Mouse (Mus musculus) heart, embryonic 13.5 days (tissue): ENCODE data around the gene Rps6ka1. TPM values are rescaled to one million over a fixed set of nuclear protein-coding genes. Genes with fewer than 3 reads are reported as not detected.
"Not testable (repeated sequence)": the region's sequence is repeated elsewhere in the genome, so short reads cannot be mapped to it uniquely, and the experiment has no call there.

Experiments
- ATAC-seq: fragments of 200-750 bp; cut with Nextera tagmentation; 2 replicates; pipeline ENCODE4 v1.8.0; 2017; ENCODE audit warnings: moderate TSS enrichment; ENCODE audit not compliant: insufficient number of reproducible peaks, low FRiP score, low TSS enrichment; ENCODE audit errors: extremely low read depth
- H3K27ac ChIP-seq: fragments of 300-500 bp; sonication (generic); replicated peaks from 2 replicates; pipeline ENCODE4 v1.5.1; 2015; ENCODE audit warnings: moderate library complexity, mild to moderate bottlenecking, inconsistent platforms
- H3K27me3 ChIP-seq: fragments of 300-500 bp; sonication (generic); replicated peaks from 2 replicates; pipeline ENCODE4 v1.6.1; 2015; ENCODE audit warnings: mild to moderate bottlenecking, inconsistent platforms
- H3K36me3 ChIP-seq: fragments of 300-500 bp; sonication (generic); 2 replicates; pipeline ENCODE4 v1.6.1; 2015; ENCODE audit warnings: mild to moderate bottlenecking, inconsistent platforms
- H3K4me1 ChIP-seq: fragments of 300-500 bp; sonication (generic); 2 replicates; pipeline ENCODE4 v1.6.1; 2015; ENCODE audit warnings: inconsistent platforms
- H3K4me2 ChIP-seq: fragments of 300-500 bp; sonication (generic); 2 replicates; pipeline ENCODE4 v1.6.1; 2015; ENCODE audit warnings: inconsistent platforms, mild to moderate bottlenecking, moderate library complexity
- H3K4me3 ChIP-seq: fragments of 300-500 bp; sonication (generic); 2 replicates; pipeline ENCODE4 v1.5.1; 2015; ENCODE audit warnings: moderate library complexity, mild to moderate bottlenecking, inconsistent platforms
- H3K9ac ChIP-seq: fragments of 300-500 bp; sonication (generic); 2 replicates; pipeline ENCODE4 v1.6.1; 2015; ENCODE audit warnings: inconsistent platforms, mild to moderate bottlenecking, moderate library complexity
- H3K9me3 ChIP-seq: fragments of 300-500 bp; sonication (generic); 2 replicates; pipeline ENCODE4 v1.6.1; 2016; ENCODE audit warnings: inconsistent platforms
- WGBS: fragments of 180-500 bp; shearing (Covaris S2); methylation state at CpG from one replicate; pipeline ENCODE4 v1.1.7; 2015; ENCODE audit warnings: mixed read lengths; 5-methylcytosine and 5-hydroxymethylcytosine counted together
- polyA plus RNA-seq: library from polyadenylated mRNA; unstranded; fragments of >200 nt; fragmentation: Nextera tagmentation; extraction: Ambion mirVana; gene quantifications from 2 replicates; pipeline ENCODE4 v1.2.1, GENCODE M21; 2015

Rps6ka1 gene
- polyA plus RNA-seq, 1 experiment from 2014 or later, result 18.9 TPM

- Histone ChIP-seq H3K27me3 (no peaks in the 10 kb centered on the region), H3K9me3 (no peaks in the 10 kb centered on the region), H3K27ac (no peak overlapping the region), H3K4me2 (no peak overlapping the region), H3K9ac (no peak overlapping the region), H3K4me1 (no peaks in the 10 kb centered on the region), H3K4me3 (no peak overlapping the region), H3K36me3 (peaks cover 35% of the 10 kb centered on the region)
- WGBS, result 81% methylated on average over 4 of the region's 4 CpGs
- no peak for ATAC-seq
Observed at GRCm38 (mm10) chr4:133854621-133855020, 33.0 kb downstream of the Rps6ka1 start.

DNA sequence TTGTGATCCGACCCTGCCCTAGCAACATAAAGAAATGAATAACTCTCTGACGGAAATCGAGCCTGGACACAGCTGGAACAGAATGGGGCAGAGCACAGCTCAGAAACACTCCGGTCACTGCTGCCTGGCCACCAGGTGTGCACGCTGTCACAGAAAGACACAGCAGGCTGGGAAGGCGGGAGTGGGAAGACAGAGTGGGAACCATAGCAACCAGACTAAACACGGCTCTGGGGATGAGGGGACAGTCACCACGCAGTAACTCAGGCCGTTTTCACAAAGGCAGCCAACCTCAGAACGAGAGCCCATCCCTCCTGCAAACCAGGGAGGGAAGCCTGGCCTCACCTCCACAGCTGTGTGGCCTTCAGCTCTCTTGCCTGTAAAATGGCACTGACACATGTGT is 34.0 kb downstream of the Rps6ka1 start:
- Histone ChIP-seq H3K4me1 (no peaks in the 10 kb centered on the region), H3K36me3 (peaks cover 29% of the 10 kb centered on the region), H3K4me3 (no peak overlapping the region), H3K27ac (no peak overlapping the region), H3K9me3 (no peaks in the 10 kb centered on the region), H3K27me3 (no peaks in the 10 kb centered on the region), H3K4me2 (no peak overlapping the region), H3K9ac (no peak overlapping the region)
- WGBS, result 54% methylated on average over 10 of the region's 10 CpGs
- ATAC-seq, result no peak

GRCm38 (mm10) chr4:133846625-133847024 is 41.0 kb downstream of the Rps6ka1 start:
- H3K4me3 ChIP-seq, result no peak overlapping the region
- WGBS, result 55% methylated on average over 1 of the region's 1 CpGs
- no peak overlapping the region for H3K9ac ChIP-seq
- no peak for ATAC-seq
- H3K4me1 ChIP-seq, result no peaks in the 10 kb centered on the region
- H3K27ac ChIP-seq, result no peak overlapping the region
- peaks cover 30% of the 10 kb centered on the region for H3K36me3 ChIP-seq
- no peaks in the 10 kb centered on the region for H3K27me3 ChIP-seq
- no peak overlapping the region for H3K4me2 ChIP-seq
- H3K9me3 ChIP-seq, result no peaks in the 10 kb centered on the region

GRCm38 (mm10) chr4:133845060-133845459 is 42.5 kb downstream of the Rps6ka1 start:
- H3K36me3 ChIP-seq, result peaks cover 19% of the 10 kb centered on the region; the same call in 1 of the 2 replicates
- H3K27ac ChIP-seq, result no peak overlapping the region
- 85% methylated on average over 9 of the region's 9 CpGs for WGBS
- peaks cover 3% of the 10 kb centered on the region; the same call in 1 of the 2 replicates for H3K4me1 ChIP-seq
- no peaks in the 10 kb centered on the region for H3K27me3 ChIP-seq
- H3K9ac ChIP-seq, result no peak overlapping the region
- H3K9me3 ChIP-seq, result no peaks in the 10 kb centered on the region
- no peak for ATAC-seq
- H3K4me2 ChIP-seq, result no peak overlapping the region
- no peak overlapping the region for H3K4me3 ChIP-seq

GRCm38 (mm10) chr4:133844209-133844841 is 43.3 kb downstream of the Rps6ka1 start:
- H3K9me3 ChIP-seq, result no peaks in the 10 kb centered on the region
- H3K9ac ChIP-seq, result no peak overlapping the region
- no peak overlapping the region for H3K4me3 ChIP-seq
- peaks cover 3% of the 10 kb centered on the region; the same call in 1 of the 2 replicates for H3K4me1 ChIP-seq
- 67% methylated on average over 14 of the region's 14 CpGs for WGBS
- no peaks in the 10 kb centered on the region for H3K27me3 ChIP-seq
- H3K4me2 ChIP-seq, result no peak overlapping the region
- H3K36me3 ChIP-seq, result peaks cover 13% of the 10 kb centered on the region; the same call in 1 of the 2 replicates
- no peak for ATAC-seq
- no peak overlapping the region for H3K27ac ChIP-seq

GRCm38 (mm10) chr4:133842992-133843737 is 44.4 kb downstream of the Rps6ka1 start:
- no peak overlapping the region for H3K27ac ChIP-seq
- no peak overlapping the region for H3K9ac ChIP-seq
- no peaks in the 10 kb centered on the region for H3K27me3 ChIP-seq
- no peaks in the 10 kb centered on the region for H3K9me3 ChIP-seq
- peaks cover 13% of the 10 kb centered on the region; the same call in 1 of the 2 replicates for H3K36me3 ChIP-seq
- H3K4me1 ChIP-seq, result peaks cover 3% of the 10 kb centered on the region; the same call in 1 of the 2 replicates
- no peak overlapping the region for H3K4me3 ChIP-seq
- WGBS, result 86% methylated on average over 10 of the region's 10 CpGs
- H3K4me2 ChIP-seq, result no peak overlapping the region
- no peak for ATAC-seq

- not testable (repeated sequence) for H3K4me3 ChIP-seq, H3K4me1 ChIP-seq, H3K27me3 ChIP-seq, H3K9ac ChIP-seq, H3K36me3 ChIP-seq, H3K4me2 ChIP-seq, H3K9me3 ChIP-seq, H3K27ac ChIP-seq, ATAC-seq
- WGBS, result 90% methylated on average over 6 of the region's 7 CpGs
Observed at GRCm38 (mm10) chr4:133841756-133842483, 45.7 kb downstream of the Rps6ka1 start.

- ATAC-seq, result no peak
- no peak overlapping the region for H3K27ac ChIP-seq
Observed at GRCm38 (mm10) chr4:133841035-133841434, 46.6 kb downstream of the Rps6ka1 start.

DNA sequence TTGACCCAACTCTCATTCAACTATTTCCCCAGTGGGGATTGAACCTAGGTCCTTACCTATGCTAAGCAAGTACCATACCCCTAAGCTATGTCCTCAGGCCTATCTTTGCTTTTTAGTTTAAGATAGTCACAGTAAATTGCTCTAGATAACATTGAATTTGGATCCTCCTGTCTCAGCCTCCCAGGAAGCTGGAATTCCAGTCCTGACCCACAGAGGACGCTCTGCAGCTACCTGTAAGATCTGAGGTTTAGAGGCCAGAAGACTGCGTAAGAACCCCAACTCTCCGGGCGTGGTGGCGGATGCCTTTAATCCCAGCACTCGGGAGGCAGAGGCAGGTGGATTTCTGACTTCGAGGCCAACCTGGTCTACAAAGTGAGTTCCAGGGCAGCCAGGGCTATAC is 47.1 kb downstream of the Rps6ka1 start:
- Histone ChIP-seq H3K4me3 (no peak overlapping the region), H3K4me2 (no peak overlapping the region), H3K27ac (no peak overlapping the region), H3K27me3 (no peaks in the 10 kb centered on the region), H3K4me1 (peaks cover 3% of the 10 kb centered on the region; the same call in 1 of the 2 replicates), H3K9ac (no peak overlapping the region), H3K9me3 (no peaks in the 10 kb centered on the region), H3K36me3 (no peaks in the 10 kb centered on the region)
- no peak for ATAC-seq
- 91% methylated on average over 7 of the region's 7 CpGs for WGBS

More at GRCm38 (mm10) chr4:133841035-133841434, 46.6 kb downstream of the Rps6ka1 start:
- no peaks in the 10 kb centered on the region for H3K27me3 ChIP-seq
- peaks cover 3% of the 10 kb centered on the region; the same call in 1 of the 2 replicates for H3K4me1 ChIP-seq
- no peaks in the 10 kb centered on the region for H3K9me3 ChIP-seq
- H3K4me3 ChIP-seq, result no peak overlapping the region
- H3K36me3 ChIP-seq, result no peaks in the 10 kb centered on the region
- H3K9ac ChIP-seq, result peak overlapping the region; percentile 14; the same call in 1 of the 2 replicates
- WGBS, result 24% methylated on average over 9 of the region's 9 CpGs
- H3K4me2 ChIP-seq, result no peak overlapping the region

- H3K27me3 ChIP-seq, result no peaks in the 10 kb centered on the region
- no peak overlapping the region for H3K4me3 ChIP-seq
- ATAC-seq, result no peak
Observed at GRCm38 (mm10) chr4:133839385-133839826, 48.2 kb downstream of the Rps6ka1 start.

DNA sequence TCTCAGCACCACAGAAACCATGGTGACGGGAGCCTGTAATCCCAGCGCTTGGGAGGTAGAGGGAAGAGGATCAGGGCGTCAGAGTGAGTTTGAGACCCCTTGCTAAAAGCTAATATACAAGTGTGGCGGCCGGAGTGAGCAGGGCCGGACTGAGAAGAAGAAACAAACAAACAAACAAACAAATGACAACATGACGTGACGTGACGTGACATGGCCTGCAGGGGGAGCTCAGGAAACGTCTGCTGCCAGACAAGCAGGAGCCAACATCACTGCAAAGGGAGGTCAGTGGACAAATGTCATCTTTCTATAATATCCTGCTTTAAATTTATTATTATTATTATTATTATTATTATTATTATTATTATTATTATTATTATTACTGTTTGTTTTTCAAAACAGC is 51.0 kb downstream of the Rps6ka1 start:
- H3K27me3 ChIP-seq, result no peaks in the 10 kb centered on the region
- H3K4me2 ChIP-seq, result no peak overlapping the region
- H3K9ac ChIP-seq, result no peak overlapping the region
- no peaks in the 10 kb centered on the region for H3K9me3 ChIP-seq
- WGBS, result 50% methylated on average over 10 of the region's 10 CpGs
- H3K4me1 ChIP-seq, result peaks cover 3% of the 10 kb centered on the region; the same call in 1 of the 2 replicates
- H3K36me3 ChIP-seq, result no peaks in the 10 kb centered on the region
- H3K27ac ChIP-seq, result no peak overlapping the region
- H3K4me3 ChIP-seq, result no peak overlapping the region
- no peak for ATAC-seq

More at GRCm38 (mm10) chr4:133839385-133839826, 48.2 kb downstream of the Rps6ka1 start:
- Histone ChIP-seq H3K9me3 (no peaks in the 10 kb centered on the region), H3K4me2 (no peak overlapping the region), H3K36me3 (no peaks in the 10 kb centered on the region), H3K9ac (no peak overlapping the region), H3K27ac (no peak overlapping the region), H3K4me1 (peaks cover 3% of the 10 kb centered on the region; the same call in 1 of the 2 replicates)
- 69% methylated on average over 4 of the region's 4 CpGs for WGBS
